ENCODE assay signal across 12 mouse cellular contexts in genomic region chr11:84061881-84062280, GRCm38 (mm10).
"Had no signal": no experiment of that assay in that cellular context is flagged by ENCODE, and none has a peak within 500 bp of the region (broad histone marks: within the 10 kb centered on the region; RNA-seq: fewer than 3 reads in every experiment).

No protein-coding gene starts in this region.

- H3K4me3 ChIP-seq: left cerebral cortex, adult 2 months; limb, embryonic 15.5 days; liver, embryonic 12.5 days; midbrain, embryonic 13.5 days had no signal

- ATAC-seq: liver, embryonic 12.5 days; midbrain, embryonic 13.5 days had no signal

- H3K4me2 ChIP-seq: limb, embryonic 15.5 days; liver, embryonic 12.5 days; lung, embryonic 14.5 days; midbrain, embryonic 13.5 days had no signal

- H3K27ac ChIP-seq: left cerebral cortex, adult 2 months; limb, embryonic 15.5 days; liver, embryonic 12.5 days; midbrain, embryonic 13.5 days had no signal

- H3K9ac ChIP-seq: limb, embryonic 15.5 days; liver, embryonic 12.5 days; lung, embryonic 14.5 days; midbrain, embryonic 13.5 days had no signal

- H3K36me3 ChIP-seq: limb, embryonic 15.5 days; liver, embryonic 12.5 days; midbrain, embryonic 13.5 days had no signal

- H3K9me3 ChIP-seq: limb, embryonic 15.5 days; liver, embryonic 12.5 days; midbrain, embryonic 13.5 days had no signal

- DNase-seq: kidney, adult 18-20 months; kidney, postnatal 10 days; kidney, postnatal 4 days; lung, embryonic 14.5 days; right cerebral cortex, adult 18-20 months; right cerebral cortex, postnatal 25 days; thymus, adult 18-20 months; thymus, postnatal 14 days had no signal
